Mouse (Mus musculus) right cerebral cortex, postnatal 36 days (tissue): ENCODE results near the gene Tbc1d1.

ENCODE experiments used
- DNase-seq, 2 experiments: peaks; one replicate each; pipeline ENCODE4 v3.0.0; 2022; ENCODE audit warnings: low spot score in 2 of 2, mixed read lengths in 1 of 2

Gene Tbc1d1

DNA sequence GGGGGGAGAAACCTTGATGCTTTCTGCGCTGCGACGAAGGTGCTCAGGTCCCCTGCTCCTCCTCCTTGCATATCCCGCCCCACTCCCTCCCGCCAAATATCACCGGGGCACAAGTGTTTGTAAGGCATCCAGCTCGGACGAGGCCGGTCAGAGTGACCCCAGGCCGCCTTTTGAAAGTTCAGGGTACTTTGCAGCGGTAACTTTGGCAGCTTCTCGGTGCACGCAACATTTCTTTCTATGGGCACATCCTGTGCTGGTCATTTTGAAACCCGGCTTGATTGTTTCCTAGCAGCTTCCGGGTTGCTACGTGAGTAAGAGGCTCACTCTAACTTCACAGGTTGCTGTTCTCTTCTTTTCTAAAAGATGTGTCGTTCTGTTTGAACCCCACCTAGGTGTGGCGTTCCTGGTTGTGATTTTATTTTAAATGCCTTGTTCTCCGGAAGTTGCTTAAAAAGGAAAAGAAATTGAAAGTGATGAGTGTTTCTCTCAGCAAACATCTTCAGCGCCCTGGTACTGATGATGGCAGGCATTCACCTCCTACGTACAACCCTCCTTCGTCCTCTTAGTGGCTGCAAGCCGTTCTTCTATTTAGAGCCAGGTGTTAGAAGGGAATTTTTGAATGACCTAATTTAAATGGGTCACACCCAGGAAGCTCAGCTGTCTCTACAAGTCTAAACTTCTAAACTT is 4.7 kb downstream of the Tbc1d1 start:
- no peak for DNase-seq

DNA sequence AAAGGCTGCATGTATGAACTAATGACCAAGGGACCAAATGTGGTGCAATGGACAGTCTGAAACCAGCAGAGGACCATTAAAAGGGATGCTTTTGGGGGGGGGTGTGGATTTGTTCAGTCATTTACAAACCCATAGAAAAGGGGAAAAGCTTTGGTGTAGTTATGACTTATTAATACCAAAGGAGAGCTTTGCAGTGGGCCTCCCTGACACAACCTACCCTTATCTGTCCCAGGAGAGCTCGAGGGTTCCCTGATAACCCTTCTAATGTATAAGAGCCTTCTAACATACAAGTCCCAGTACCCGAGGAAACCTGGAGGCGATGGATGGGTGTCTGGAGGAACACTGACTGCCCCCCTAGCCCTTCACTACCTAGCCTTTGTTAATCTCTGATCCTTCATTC is 5.8 kb downstream of the Tbc1d1 start:
- no peak for DNase-seq

DNA sequence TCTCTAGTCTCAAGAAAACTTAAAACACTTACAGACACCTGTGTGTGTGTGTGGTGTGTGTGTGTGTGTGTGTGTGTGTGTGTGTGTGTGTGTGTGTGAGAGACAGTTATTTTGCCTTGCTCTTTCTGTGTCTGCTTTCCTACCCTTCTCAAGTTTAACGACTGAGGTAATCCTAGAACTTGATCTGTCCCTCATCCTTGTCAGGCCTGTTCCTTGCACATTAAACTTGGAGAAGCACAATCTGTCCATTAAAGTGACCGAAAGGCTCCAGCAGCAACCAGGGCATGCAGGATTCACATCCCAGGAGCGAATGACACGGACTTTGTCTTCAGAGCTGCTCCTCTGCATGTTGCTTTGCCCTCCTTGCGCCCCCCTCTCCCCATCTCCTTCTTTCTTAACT is 6.5 kb downstream of the Tbc1d1 start:
- no peak for DNase-seq

DNA sequence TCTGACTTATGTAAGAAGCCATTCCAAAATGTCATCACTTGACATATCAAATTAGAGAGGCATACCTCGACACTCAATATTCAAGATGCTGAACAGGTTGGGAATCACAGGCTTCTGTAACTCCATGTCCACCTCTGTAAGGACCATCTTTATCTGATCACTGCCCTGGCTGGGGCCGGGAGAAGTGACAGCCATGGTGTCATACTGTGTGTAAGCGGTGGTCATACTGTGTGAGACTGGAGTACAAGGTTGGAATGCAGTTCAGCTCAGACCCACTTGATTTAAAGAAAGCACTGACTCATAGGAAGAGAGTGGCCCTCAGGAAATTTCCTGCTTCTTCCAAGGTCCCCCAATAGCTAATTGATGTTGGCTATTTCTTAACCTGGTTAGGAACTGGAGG is 8.3 kb downstream of the Tbc1d1 start:
- no peak for DNase-seq

GRCm38 (mm10) chr5:64165826-64166225 is 9.7 kb downstream of the Tbc1d1 start:
- no peak for DNase-seq

DNA sequence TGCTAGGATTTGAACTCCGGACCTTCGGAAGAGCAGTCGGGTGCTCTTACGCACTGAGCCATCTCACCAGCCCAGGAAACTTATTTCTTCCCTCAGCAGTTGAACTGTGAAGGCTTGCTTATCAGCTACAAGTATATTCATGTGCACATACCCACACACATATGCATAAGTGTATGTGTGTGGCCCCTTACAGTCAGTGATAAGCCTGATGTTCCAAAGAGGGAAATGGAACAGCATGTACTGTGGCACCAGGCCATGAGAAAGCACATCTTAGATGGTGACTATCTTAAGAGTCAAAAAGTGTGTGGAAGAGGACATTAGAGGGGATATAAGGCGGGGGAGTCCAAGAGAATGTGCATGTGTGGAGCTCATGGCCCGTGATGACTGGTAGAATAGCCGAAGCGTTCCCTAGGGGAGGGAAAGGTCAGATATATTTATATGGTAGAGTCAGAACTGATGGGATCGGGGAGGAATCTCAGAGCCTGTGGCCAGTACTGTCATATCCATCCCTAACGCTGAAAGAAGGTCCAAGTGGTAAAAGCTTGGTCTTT is 13.0 kb downstream of the Tbc1d1 start:
- no peak for DNase-seq

DNA sequence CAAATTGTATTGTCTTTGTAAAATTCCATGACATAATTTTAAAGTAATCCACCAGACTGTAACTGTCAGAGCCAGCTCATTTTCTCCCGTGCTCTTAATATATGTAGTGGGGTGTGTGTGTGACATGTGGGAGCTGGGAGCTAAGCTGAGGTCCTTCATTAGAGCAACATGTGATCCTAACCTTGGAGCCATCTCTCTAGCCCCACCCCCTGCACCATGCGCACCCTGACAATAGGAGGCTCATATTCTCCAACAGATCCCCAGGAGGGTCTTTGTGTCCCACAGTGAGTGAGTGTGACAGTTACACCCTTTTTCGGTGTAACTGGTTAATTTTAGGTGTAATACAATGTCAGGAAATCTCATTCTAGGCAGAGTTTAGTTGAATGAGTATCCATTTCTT is 16.8 kb downstream of the Tbc1d1 start:
- no peak for DNase-seq

DNA sequence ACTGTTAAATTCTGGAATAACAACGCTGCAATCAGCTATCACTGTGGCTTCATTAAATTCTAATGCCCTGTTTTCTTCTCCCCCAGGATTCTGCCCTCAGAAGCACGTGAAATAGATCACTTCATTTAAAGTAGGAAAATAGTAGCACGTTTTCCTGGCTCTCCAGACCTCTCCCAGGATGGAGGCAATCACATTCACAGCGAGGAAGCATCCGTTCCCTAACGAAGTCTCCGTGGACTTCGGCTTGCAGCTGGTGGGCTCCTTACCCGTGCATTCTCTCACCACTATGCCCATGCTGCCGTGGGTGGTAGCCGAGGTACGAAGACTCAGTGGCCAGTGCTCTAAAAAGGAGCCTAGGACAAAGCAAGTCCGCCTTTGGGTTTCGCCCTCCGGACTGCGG is 17.2 kb downstream of the Tbc1d1 start:
- DNase-seq, result no peak

- no peak for DNase-seq
Observed at GRCm38 (mm10) chr5:64174429-64174935, 18.4 kb downstream of the Tbc1d1 start.

- DNase-seq, result no peak
Observed at GRCm38 (mm10) chr5:64180548-64180947, 24.4 kb downstream of the Tbc1d1 start.

- no peak for DNase-seq
Observed at GRCm38 (mm10) chr5:64183712-64184111, 27.6 kb downstream of the Tbc1d1 start.

DNA sequence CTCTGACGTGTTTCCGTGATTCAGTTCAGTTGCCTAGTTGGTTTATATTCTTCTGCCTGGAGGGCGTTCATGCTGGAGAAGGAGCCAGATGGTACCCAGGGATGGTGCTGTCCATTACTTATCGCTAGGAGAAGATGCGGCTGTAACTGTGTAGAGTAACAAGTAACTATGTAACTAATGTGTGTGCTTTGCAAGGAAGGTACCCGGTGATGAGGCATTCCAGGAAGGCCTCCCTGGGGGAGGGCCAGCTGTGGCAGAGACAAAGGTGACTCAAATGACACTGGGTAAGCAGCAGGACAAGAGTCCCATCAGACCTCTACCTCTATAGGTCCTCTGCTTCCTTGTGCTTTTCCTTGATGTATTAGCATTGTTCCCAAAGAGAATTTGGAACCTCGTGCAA is 29.2 kb downstream of the Tbc1d1 start:
- no peak for DNase-seq

GRCm38 (mm10) chr5:64186566-64186965 is 30.5 kb downstream of the Tbc1d1 start:
- no peak for DNase-seq

DNA sequence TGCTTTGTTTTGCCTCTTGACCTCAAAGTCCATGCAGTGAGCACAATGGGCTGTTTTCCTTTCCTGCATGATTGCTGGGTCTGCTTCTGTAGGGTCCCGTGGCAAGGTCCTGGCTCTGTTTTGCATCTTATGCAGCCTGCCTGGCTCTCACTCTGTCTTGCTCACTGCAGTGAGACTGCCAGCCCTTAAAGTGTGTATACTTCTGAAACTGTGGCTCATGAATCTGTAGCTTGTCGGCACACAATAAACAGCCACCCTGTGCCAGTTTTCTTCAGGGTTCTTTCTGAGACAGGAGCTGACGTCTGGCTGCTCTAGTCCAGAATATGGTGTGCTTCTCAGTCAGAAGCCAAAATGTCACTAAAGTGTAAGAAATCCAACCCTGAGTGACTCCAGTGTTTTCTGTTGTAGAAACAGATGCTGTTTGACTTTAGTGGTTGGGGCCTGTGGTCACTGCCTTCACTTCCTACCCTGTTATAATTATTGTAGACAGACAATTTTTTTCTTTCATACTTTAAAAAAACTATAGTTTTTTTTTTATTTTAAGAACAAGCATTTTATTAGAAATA is 32.1 kb downstream of the Tbc1d1 start:
- DNase-seq, result no peak

DNA sequence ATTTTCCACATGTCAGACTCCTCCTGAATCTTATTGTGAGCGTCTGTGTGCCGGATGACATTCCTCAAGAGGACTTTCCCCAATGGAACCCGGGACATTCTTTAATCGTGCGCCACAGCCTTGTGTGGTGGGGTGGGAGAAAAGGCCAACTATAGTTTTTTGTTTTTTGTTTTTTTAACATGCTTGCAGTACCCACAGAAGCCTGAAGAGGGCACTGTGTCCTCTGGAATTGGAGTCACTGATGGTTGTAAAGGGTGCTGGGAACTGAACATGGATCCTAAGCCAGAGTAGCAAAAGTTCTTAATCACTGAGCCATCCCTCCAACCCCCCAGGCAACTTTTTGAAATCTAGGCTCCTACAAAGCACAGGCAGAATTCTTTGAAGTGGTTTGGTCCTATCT is 34.8 kb downstream of the Tbc1d1 start:
- no peak for DNase-seq

GRCm38 (mm10) chr5:64193353-64193752 is 37.2 kb downstream of the Tbc1d1 start:
- DNase-seq, result no peak

- DNase-seq, result no peak
Observed at GRCm38 (mm10) chr5:64196250-64196865, 40.3 kb downstream of the Tbc1d1 start.

DNA sequence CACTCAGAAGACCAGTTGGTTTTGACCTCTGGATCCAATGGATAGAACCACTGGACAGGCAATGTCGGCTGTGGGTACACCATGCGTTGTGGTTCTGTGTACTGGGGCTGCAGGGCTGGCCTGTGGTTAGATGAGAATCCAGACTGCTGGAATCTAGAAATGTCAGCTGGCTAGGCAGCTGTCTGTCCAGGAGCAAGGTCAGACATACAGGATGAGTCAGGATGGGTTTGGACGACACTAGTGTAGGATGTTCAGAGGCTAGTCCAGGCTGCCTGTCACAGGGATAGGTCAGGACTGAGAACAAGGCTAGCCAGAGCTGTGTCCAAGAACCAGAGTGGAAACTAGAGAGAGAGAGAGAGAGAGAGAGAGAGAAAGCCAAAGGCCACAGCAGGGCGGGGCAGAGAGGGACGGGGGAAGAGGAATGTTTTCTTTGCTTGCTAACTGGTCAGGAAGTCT is 40.8 kb downstream of the Tbc1d1 start:
- no peak for DNase-seq

DNA sequence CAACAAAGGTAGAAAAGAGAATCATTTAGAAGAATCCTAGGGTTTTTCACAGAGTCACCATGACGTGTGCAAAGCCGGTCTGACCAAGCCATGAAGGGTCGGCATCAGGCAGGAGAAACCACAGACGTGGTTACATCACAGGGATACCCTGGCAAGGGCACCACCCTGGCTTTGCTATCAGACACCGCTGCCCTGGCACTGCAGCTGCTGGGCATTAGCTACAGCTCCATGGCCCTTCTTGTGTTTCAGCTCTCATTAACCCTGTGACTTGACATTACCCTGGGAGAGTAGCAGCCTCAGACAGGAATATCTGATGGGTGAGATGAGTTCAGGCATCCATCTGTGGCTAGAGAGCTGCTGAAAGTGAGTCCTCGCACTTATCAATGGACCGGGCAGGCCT is 42.5 kb downstream of the Tbc1d1 start:
- DNase-seq, result no peak

DNA sequence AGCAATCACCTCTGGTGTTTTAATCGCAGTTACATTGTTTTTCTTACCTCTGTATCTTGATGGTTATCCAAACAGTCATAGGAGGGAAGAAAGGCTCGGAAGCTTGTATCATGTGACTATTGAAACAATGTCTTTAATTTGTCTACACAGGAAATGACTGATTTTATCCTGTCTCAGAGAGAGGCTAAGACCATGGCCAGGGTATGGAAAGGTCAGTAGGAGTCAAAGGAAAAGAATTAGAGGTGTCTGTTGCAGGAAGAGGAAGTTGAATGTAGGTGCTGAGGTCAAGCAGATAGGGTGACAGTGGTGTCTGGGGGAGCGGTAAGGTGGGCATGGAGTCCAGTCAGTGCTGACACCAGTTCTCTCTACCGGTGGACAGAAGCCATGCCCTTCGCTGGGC is 45.0 kb downstream of the Tbc1d1 start:
- no peak for DNase-seq

- no peak for DNase-seq
Observed at GRCm38 (mm10) chr5:64202306-64202705, 46.2 kb downstream of the Tbc1d1 start.

GRCm38 (mm10) chr5:64205610-64206009 is 49.5 kb downstream of the Tbc1d1 start:
- no peak for DNase-seq

GRCm38 (mm10) chr5:64206431-64206830 is 50.3 kb downstream of the Tbc1d1 start:
- no peak for DNase-seq
